Mouse (Mus musculus) CH12.LX (cell line): ENCODE measurements at regions not wholly inside any gene's neighbourhood (a gene's known extent, or its start where the extent isn't known, plus 50 kb on each side); places are given as distances from the start of the nearest gene placed in this dataset.

Experiments
- DNase-seq: peaks from one replicate; pipeline ENCODE4 v3.0.0-alpha.2; 2013; ENCODE audit errors: extremely low read depth
- H3K27ac ChIP-seq: 2 replicates; pipeline ENCODE4 v1.5.1; 2012; ENCODE audit warnings: low read depth, mild to moderate bottlenecking, control low read depth, moderate library complexity; ENCODE audit not compliant: insufficient read depth
- H3K27me3 ChIP-seq: replicated peaks from 2 replicates; pipeline ENCODE3; 2012; ENCODE audit warnings: inconsistent platforms
- H3K36me3 ChIP-seq, 2 experiments: replicated peaks in 1 of 2; 2 replicates each; pipeline versions ENCODE3 to v1.6.1; 2012; ENCODE audit warnings: inconsistent platforms in 1 of 2, low read length in 1 of 2, mild to moderate bottlenecking in 1 of 2, mixed read lengths in 1 of 2, moderate library complexity in 1 of 2; ENCODE audit not compliant: control insufficient read depth in 1 of 2, insufficient read depth in 1 of 2
- H3K4me1 ChIP-seq, 2 experiments: 2 replicates each; pipeline ENCODE4 v1.6.1; 2012; ENCODE audit warnings: inconsistent platforms in 1 of 2, moderate library complexity in 1 of 2; ENCODE audit not compliant: insufficient read depth in 2 of 2, control insufficient read depth in 1 of 2
- H3K4me2 ChIP-seq: 2 replicates; pipeline ENCODE4 v1.6.1; 2012; ENCODE audit warnings: low read depth, mild to moderate bottlenecking, control low read depth; ENCODE audit not compliant: poor library complexity, insufficient read depth, severe bottlenecking
- H3K4me3 ChIP-seq, 3 experiments: fragments of 150-350 bp in 1 of 3; sonication (generic) in 1 of 3; replicated peaks in 1 of 3; 2 replicates each; pipeline versions ENCODE3 to v1.5.1; 2011 to 2012; ENCODE audit warnings: low read depth in 2 of 3, low read length in 2 of 3, mild to moderate bottlenecking in 2 of 3, moderate library complexity in 2 of 3, control low read depth in 1 of 3, improper control_type of control experiment in 1 of 3, inconsistent platforms in 1 of 3, mixed read lengths in 1 of 3; ENCODE audit not compliant: poor library complexity in 1 of 3
- H3K79me2 ChIP-seq: replicated peaks from 2 replicates; pipeline ENCODE4 v1.6.1; 2012; ENCODE audit warnings: mild to moderate bottlenecking, moderate library complexity; ENCODE audit not compliant: control insufficient read depth, poor library complexity, insufficient read depth, severe bottlenecking; ENCODE audit errors: extremely low read depth
- H3K9ac ChIP-seq: 2 replicates; pipeline ENCODE4 v1.6.1; 2012; ENCODE audit warnings: low read depth, mild to moderate bottlenecking, control low read depth, moderate library complexity; ENCODE audit not compliant: insufficient read depth
- H3K9me3 ChIP-seq: replicated peaks from 2 replicates; pipeline ENCODE3; 2012; ENCODE audit warnings: low read length, inconsistent platforms, mixed read lengths
- BHLHE40 ChIP-seq: IDR thresholded peaks from 2 replicates; pipeline ENCODE4 v1.6.1; 2011; ENCODE audit warnings: mild to moderate bottlenecking, low read depth, low read length, improper control_type of control experiment
- CHD1 ChIP-seq: IDR thresholded peaks from 2 replicates; pipeline ENCODE4 v1.6.1; 2012; ENCODE audit warnings: low read depth, low read length, improper control_type of control experiment, inconsistent platforms
- CHD2 ChIP-seq: IDR thresholded peaks from 2 replicates; pipeline ENCODE4 v1.6.1; 2011; ENCODE audit warnings: low read length, improper control_type of control experiment
- CTCF ChIP-seq, 2 experiments: IDR thresholded peaks in 1 of 2; conservative IDR thresholded peaks in 1 of 2; 2 replicates each; pipeline ENCODE4 v1.5.1; 2011 to 2012; ENCODE audit warnings: low read depth in 2 of 2, low read length in 2 of 2, improper control_type of control experiment in 1 of 2, inconsistent platforms in 1 of 2, mild to moderate bottlenecking in 1 of 2, moderate library complexity in 1 of 2
- ETS1 ChIP-seq: conservative IDR thresholded peaks from 2 replicates; pipeline ENCODE4 v1.6.1; 2012; ENCODE audit warnings: low read depth, mild to moderate bottlenecking, inconsistent platforms, low read length, improper control_type of control experiment, moderate library complexity
- GABPA ChIP-seq: IDR thresholded peaks from 2 replicates; pipeline ENCODE4 v1.6.1; 2012; ENCODE audit warnings: low read depth, low read length, improper control_type of control experiment, inconsistent platforms; ENCODE audit not compliant: insufficient replicate concordance
- IRF4 ChIP-seq: IDR thresholded peaks from 2 replicates; pipeline ENCODE4 v1.6.1; 2014; ENCODE audit warnings: low read depth, mild to moderate bottlenecking, inconsistent platforms, low read length, improper control_type of control experiment
- JUND ChIP-seq: conservative IDR thresholded peaks from 2 replicates; pipeline ENCODE4 v1.6.1; 2011; ENCODE audit warnings: low read depth, low read length, improper control_type of control experiment
- KAT2A ChIP-seq: IDR thresholded peaks from 2 replicates; pipeline ENCODE4 v1.6.1; 2012; ENCODE audit warnings: low read length, improper control_type of control experiment, inconsistent platforms; ENCODE audit not compliant: insufficient replicate concordance
- MAZ ChIP-seq: IDR thresholded peaks from 2 replicates; pipeline ENCODE4 v1.6.1; 2012; ENCODE audit warnings: low read depth, mild to moderate bottlenecking, inconsistent platforms, low read length, improper control_type of control experiment, moderate library complexity
- NRF1 ChIP-seq: IDR thresholded peaks from 2 replicates; pipeline ENCODE4 v1.6.1; 2014; ENCODE audit warnings: low read depth, mild to moderate bottlenecking, inconsistent platforms, low read length, improper control_type of control experiment, moderate library complexity
- POLR2A ChIP-seq: IDR thresholded peaks from 2 replicates; pipeline ENCODE4 v1.6.1; 2011; ENCODE audit warnings: low read depth, mild to moderate bottlenecking, improper control_type of control experiment, low read length
- SIN3A ChIP-seq: IDR thresholded peaks from 2 replicates; pipeline ENCODE4 v1.6.1; 2012; ENCODE audit warnings: low read length, improper control_type of control experiment, inconsistent platforms
- SMC3 ChIP-seq: IDR thresholded peaks from 2 replicates; pipeline ENCODE4 v1.6.1; 2011; ENCODE audit warnings: low read depth, low read length, improper control_type of control experiment
- TBP ChIP-seq: conservative IDR thresholded peaks from 2 replicates; pipeline ENCODE4 v1.6.1; 2011; ENCODE audit warnings: low read depth, low read length, improper control_type of control experiment
- UBTF ChIP-seq: IDR thresholded peaks from 2 replicates; pipeline ENCODE4 v1.6.1; 2012; ENCODE audit warnings: low read depth, mild to moderate bottlenecking, inconsistent platforms, low read length, improper control_type of control experiment, moderate library complexity
- USF1 ChIP-seq: IDR thresholded peaks from 2 replicates; pipeline ENCODE4 v1.6.1; 2014; ENCODE audit warnings: low read depth, mild to moderate bottlenecking, inconsistent platforms, low read length, improper control_type of control experiment
- ZNF384 ChIP-seq: IDR thresholded peaks from 2 replicates; pipeline ENCODE4 v1.6.1; 2012; ENCODE audit warnings: low read depth, low read length, improper control_type of control experiment, inconsistent platforms
- dilution Hi-C: fragments of 300-500 bp; cut with MboI; formaldehyde crosslinking; loops from 2 replicates; pipeline ENCODE4 v1.14.3; 2020; ENCODE audit warnings: low sequenced_read_pairs; ENCODE audit not compliant: extremely low pct_unique_long_range_greater_than_20kb, extremely low pct_ligation_motif_present
- in situ Hi-C: fragments of 300-500 bp; cut with MboI; formaldehyde crosslinking; loops from 3 replicates; pipeline ENCODE4 v1.14.3; 2019; ENCODE audit warnings: low sequenced_read_pairs, low pct_ligation_motif_present, low pct_unique_long_range_greater_than_20kb, mixed read lengths

DNA sequence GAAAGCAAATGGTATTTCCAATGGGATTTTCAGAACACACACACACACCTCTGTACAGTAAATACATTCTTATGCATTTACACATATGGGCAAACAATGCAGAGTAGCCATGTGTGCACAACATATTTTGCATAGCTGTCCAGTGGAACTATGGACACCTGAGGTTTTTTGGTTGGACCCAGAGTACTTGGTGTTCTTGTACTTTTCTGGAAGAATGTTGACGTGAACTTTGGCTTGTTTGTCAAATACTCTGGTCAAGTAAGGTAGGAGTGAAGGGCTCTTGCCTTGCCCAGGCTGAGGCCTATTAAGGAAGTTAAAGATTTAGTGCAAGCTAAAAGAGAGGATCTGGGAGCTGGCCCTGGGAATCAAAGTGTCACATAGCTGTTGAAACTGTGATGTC is 485.2 kb downstream of the Klf5 start:
- Histone ChIP-seq H3K4me3 (no peak overlapping the region), H3K27ac (no peak overlapping the region), H3K4me1 (no peaks in the 10 kb centered on the region), H3K79me2 (no peaks in the 10 kb centered on the region), H3K27me3 (no peaks in the 10 kb centered on the region), H3K9ac (no peak overlapping the region)
- dilution Hi-C loops = no loop called here
- TF ChIP-seq USF1 (no peak), BHLHE40 (no peak), TBP (no peak), SIN3A (no peak), POLR2A (no peak), ETS1 (no peak), ZNF384 (no peak), NRF1 (no peak), SMC3 (no peak), JUND (no peak), IRF4 (no peak), KAT2A (no peak)
- TF ChIP-seq, all 38 proteins: peak for 0
- Histone ChIP-seq H3K36me3 (no peaks in the 10 kb centered on the region), H3K9me3 (no peaks in the 10 kb centered on the region), H3K4me2 (no peak overlapping the region)
- no peak for DNase-seq
- in situ Hi-C loops = no loop called here

DNA sequence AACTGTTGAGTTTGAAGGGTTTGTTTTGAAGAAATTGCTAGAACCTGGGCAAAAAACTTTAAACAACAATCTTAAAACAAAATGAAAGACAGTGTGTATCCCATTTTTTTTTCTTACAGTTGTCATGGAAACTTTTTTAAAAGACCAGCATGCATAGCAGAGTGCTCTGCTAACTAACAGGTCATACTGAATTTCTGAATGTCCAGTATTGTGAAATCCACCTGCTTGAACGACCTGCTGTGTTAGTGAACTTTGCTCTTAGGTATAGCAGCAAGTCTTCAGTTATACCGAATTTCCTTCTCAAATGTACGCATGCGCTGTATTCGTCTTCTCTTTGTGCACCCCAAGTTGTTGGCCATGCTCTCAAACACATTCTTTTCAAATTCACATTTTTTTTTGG is 486.6 kb downstream of the Klf5 start:
- in situ Hi-C loops = no loop called here
- Histone ChIP-seq H3K27me3 (no peaks in the 10 kb centered on the region), H3K9me3 (no peaks in the 10 kb centered on the region), H3K4me2 (no peak overlapping the region), H3K9ac (no peak overlapping the region), H3K79me2 (no peaks in the 10 kb centered on the region), H3K36me3 (no peaks in the 10 kb centered on the region), H3K4me1 (no peaks in the 10 kb centered on the region), H3K27ac (no peak overlapping the region), H3K4me3 (no peak overlapping the region)
- DNase-seq = no peak
- no peak for TF ChIP-seq UBTF
- TF ChIP-seq CHD1 = no peak
- TF ChIP-seq SIN3A = no peak
- no peak for TF ChIP-seq MAZ
- no peak for TF ChIP-seq SMC3
- TF ChIP-seq GABPA = no peak
- TF ChIP-seq CHD2 = no peak
- no peak for TF ChIP-seq CTCF (conservative IDR thresholded peaks at IDR 0.05 in 1 of 2, IDR thresholded peaks at IDR 0.05 in 1 of 2; ENCODE audit: low read depth in 2 of 2, low read length in 2 of 2)
- dilution Hi-C loops = no loop called here
